Mouse (Mus musculus) C2C12 (cell line): ENCODE results near the gene Pak6. TPM values are rescaled to one million over a fixed set of nuclear protein-coding genes. Genes with fewer than 3 reads are reported as not detected.

Experiments
- H3K27me3 ChIP-seq: one replicate; pipeline ENCODE4 v1.6.1; 2011; ENCODE audit not compliant: control insufficient read depth, insufficient read depth, insufficient read length
- H3K36me3 ChIP-seq: one replicate; pipeline ENCODE4 v1.6.1; 2011; ENCODE audit not compliant: control insufficient read depth, insufficient read depth
- H3K4me3 ChIP-seq: one replicate; pipeline ENCODE4 v1.5.1; 2011; ENCODE audit warnings: mild to moderate bottlenecking, control low read depth; ENCODE audit not compliant: poor library complexity, insufficient read depth, severe bottlenecking
- H3K79me2 ChIP-seq: one replicate; pipeline ENCODE4 v1.6.1; 2011; ENCODE audit not compliant: control insufficient read depth, insufficient read depth
- H3K79me3 ChIP-seq: one replicate; pipeline ENCODE4 v1.6.1; 2011; ENCODE audit warnings: low read depth, control low read depth
- H3ac ChIP-seq: one replicate; pipeline ENCODE3; 2011; ENCODE audit warnings: low read depth; ENCODE audit not compliant: control insufficient read depth, insufficient read length
- CEBPB ChIP-seq: IDR thresholded peaks from one replicate; pipeline ENCODE4 v1.6.1; 2011; ENCODE audit warnings: low read depth, mild to moderate bottlenecking, control low read depth, moderate library complexity
- CTCF ChIP-seq: IDR thresholded peaks from one replicate; pipeline ENCODE4 v1.5.1; 2011; ENCODE audit not compliant: control insufficient read depth, insufficient read depth, insufficient read length
- FOSL1 ChIP-seq: IDR thresholded peaks from one replicate; pipeline ENCODE4 v1.8.0; 2011; ENCODE audit warnings: mild to moderate bottlenecking, low read length; ENCODE audit not compliant: poor library complexity, insufficient read depth, severe bottlenecking
- MAX ChIP-seq: IDR thresholded peaks from one replicate; pipeline ENCODE4 v1.6.1; 2011; ENCODE audit warnings: mild to moderate bottlenecking, control low read depth
- MYOD1 ChIP-seq: IDR thresholded peaks from one replicate; pipeline ENCODE4 v1.6.1; 2011; ENCODE audit warnings: low read depth; ENCODE audit not compliant: control insufficient read depth, insufficient read length
- MYOG ChIP-seq: IDR thresholded peaks from one replicate; pipeline ENCODE4 v1.6.1; 2011; ENCODE audit not compliant: control insufficient read depth, insufficient read length; ENCODE audit errors: extremely low read depth
- USF1 ChIP-seq: IDR thresholded peaks from one replicate; pipeline ENCODE4 v1.6.1; 2011; ENCODE audit warnings: low read depth, mild to moderate bottlenecking, control low read depth, moderate library complexity
- polyA plus RNA-seq: library from polyadenylated mRNA; unstranded; fragments of >200 nt; fragmentation: generic; extraction: Trizol; gene quantifications from one replicate; pipeline ENCODE4 v1.2.1, GENCODE M21; 2012; ENCODE audit warnings: missing spikeins

Pak6 gene
- polyA plus RNA-seq, 1 experiment, result 0.13 TPM

DNA sequence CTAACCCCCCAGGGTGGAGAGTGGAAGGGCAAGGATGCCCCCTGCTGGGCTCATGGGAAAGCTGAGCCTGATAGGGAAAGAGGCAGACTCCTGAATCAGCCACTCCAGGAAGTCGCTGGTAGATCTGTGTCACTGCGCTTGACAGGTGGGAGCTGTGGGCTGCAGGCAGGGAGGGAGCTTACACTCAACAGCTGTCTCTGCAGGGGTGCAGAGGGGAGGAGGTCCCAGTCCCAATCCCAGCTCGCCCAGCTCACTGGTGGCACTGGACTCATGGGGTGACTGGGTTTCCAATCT lies 67.5 kb downstream of the Pak6 start:
- Histone ChIP-seq H3K27me3 (peaks cover 60% of the 10 kb centered on the region), H3K36me3 (no peaks in the 10 kb centered on the region), H3K4me3 (no peak overlapping the region)

DNA sequence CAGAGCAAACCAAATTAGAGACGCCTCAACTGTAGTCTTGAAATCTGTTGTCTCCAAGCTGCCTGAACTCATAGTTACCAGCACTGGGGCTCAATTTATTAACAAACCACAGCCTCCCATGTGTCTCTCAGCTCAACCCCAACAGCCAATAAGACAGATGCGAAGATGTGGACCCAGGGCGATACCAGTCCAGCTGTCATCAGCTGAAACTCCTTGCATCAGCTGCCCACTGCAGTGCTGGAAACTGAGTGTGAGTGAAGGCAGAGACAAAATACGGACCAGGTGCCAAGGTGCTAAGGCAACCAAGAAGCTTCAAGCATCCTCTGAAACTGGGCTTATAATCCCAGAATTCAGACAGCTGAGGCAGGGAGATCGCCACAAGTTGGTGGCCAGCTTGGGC lies 68.9 kb downstream of the Pak6 start:
- Histone ChIP-seq H3K36me3 (no peaks in the 10 kb centered on the region), H3K79me2 (no peaks in the 10 kb centered on the region), H3K4me3 (no peak overlapping the region), H3K27me3 (peaks cover 46% of the 10 kb centered on the region), H3ac (no peak overlapping the region), H3K79me3 (no peaks in the 10 kb centered on the region)
- TF ChIP-seq MAX, result no peak
- no peak for TF ChIP-seq MYOG
- no peak for TF ChIP-seq MYOD1
- TF ChIP-seq FOSL1, result no peak
- TF ChIP-seq CTCF, result no peak
- no peak for TF ChIP-seq CEBPB

More for the DNA sequence above, 67.5 kb downstream of the Pak6 start:
- Histone ChIP-seq H3K79me2 (no peaks in the 10 kb centered on the region), H3ac (no peak overlapping the region), H3K79me3 (no peaks in the 10 kb centered on the region)
- no peak for TF ChIP-seq MAX
- no peak for TF ChIP-seq CEBPB
- peak; percentile 35 for TF ChIP-seq MYOD1
- TF ChIP-seq MYOG, result no peak
- TF ChIP-seq USF1, result no peak
- peak; percentile 13 for TF ChIP-seq CTCF

DNA sequence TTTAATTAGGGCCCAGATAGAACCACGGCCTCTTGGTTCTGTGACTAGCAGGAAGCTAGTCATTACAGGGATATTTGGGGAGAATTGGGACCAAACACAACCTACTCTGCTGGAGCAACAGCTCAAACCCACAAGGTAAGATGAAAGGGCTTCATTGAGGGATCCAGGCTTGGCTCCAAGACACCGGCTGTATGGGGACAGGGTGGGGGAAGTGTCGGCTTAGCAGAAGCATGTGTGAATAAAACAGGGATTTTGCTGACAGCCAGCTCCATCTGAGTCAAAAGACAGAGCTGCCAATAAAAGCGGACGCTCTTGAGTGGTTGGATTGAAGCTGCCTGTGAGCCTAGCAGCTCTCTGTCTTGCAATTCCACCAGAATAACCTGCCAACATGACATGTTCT lies 70.2 kb downstream of the Pak6 start:
- no peaks in the 10 kb centered on the region for H3K79me3 ChIP-seq
- no peaks in the 10 kb centered on the region for H3K79me2 ChIP-seq
- H3K4me3 ChIP-seq, result no peak overlapping the region
- H3K27me3 ChIP-seq, result peaks cover 35% of the 10 kb centered on the region
- H3ac ChIP-seq, result no peak overlapping the region
- TF ChIP-seq CTCF (no peak), MYOG (no peak), MAX (no peak)
- no peaks in the 10 kb centered on the region for H3K36me3 ChIP-seq

DNA sequence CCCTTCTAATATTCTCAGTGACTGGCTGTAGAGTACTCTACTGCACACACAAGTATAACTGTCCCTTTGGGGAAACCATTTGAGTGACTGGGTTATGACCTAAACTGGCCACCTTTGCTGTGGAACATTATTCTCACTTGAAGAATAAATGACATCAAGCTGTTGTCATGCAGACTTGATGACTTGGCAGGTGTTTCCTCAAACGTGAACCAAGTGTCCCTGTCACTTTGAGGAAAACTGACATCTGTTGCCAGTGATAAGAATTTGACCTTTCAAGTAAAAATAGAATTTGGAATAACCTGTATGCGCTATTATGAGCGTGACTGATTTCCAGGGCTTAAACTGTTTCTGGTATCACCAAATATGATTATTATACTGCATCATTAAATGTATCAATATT lies 77.2 kb downstream of the Pak6 start:
- Histone ChIP-seq H3K4me3 (no peak overlapping the region), H3K36me3 (no peaks in the 10 kb centered on the region), H3K79me2 (no peaks in the 10 kb centered on the region), H3K27me3 (no peaks in the 10 kb centered on the region), H3ac (no peak overlapping the region), H3K79me3 (no peaks in the 10 kb centered on the region)
- TF ChIP-seq USF1 (no peak), MAX (no peak), CTCF (no peak), FOSL1 (no peak), CEBPB (no peak), MYOG (no peak), MYOD1 (no peak)

DNA sequence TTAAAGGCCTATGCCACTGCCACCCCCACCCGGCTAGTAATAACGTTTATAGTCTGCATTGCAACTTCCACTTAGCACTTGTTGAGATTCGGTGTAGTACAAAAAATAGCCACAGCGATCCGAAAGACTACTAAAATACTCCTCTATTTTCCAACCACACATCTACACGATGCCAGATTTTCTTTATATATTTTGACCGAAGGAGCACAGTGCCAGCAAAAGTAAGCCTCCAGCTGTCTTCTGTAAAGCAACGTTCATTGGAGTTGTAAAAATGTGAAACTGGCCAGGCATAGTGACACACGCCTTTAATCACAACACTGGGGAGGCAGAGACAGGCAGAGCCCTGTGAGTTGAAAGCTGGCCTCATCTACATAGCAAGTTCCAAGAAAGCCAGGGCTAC lies 78.1 kb downstream of the Pak6 start:
- Histone ChIP-seq H3K79me3 (peaks cover 1% of the 10 kb centered on the region), H3K36me3 (no peaks in the 10 kb centered on the region), H3K4me3 (no peak overlapping the region), H3K79me2 (peaks cover 4% of the 10 kb centered on the region), H3ac (no peak overlapping the region), H3K27me3 (no peaks in the 10 kb centered on the region)
- TF ChIP-seq FOSL1 (no peak), MYOG (no peak)

DNA sequence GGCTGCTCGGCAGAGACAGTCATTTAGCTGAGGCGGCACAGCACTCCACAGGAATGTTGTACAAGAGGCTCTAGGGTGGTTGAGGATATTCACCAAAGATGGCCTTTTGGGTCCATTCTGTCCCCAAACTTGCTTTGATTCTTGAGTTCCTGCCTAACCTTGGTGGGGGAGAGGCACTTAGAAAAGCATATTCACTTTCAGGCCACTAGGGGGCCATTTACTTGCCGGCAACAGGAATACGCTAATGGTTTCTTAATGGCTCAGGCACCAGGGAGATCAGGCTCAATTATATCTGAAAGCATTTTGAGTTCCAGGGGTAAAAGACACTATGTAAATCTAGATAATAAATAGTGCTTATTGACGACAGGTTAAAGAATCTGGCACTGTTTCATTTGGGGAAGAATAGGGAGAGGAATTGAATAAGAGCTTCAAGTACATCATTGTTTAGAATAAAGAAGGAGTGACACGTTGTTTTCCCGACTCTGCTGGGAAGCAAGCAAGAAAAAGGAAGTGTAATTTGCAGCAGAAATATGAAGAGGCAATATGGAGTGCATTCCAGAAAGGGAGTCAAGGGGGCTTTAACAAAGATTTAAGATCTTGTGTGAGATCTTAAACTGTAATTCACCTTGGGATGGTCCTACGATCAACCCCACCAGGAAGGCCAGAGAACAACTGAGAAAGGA lies 80.3 kb downstream of the Pak6 start:
- H3K27me3 ChIP-seq, result no peaks in the 10 kb centered on the region
- peaks cover 4% of the 10 kb centered on the region for H3K79me3 ChIP-seq
- peaks cover 24% of the 10 kb centered on the region for H3K79me2 ChIP-seq
- peaks cover 5% of the 10 kb centered on the region for H3K36me3 ChIP-seq
- no peak overlapping the region for H3ac ChIP-seq
- H3K4me3 ChIP-seq, result no peak overlapping the region
- TF ChIP-seq MYOD1, result no peak
- TF ChIP-seq CTCF, result peak; percentile 13
